Comparison of ENCODE assay signal across 8 mouse cellular contexts in genomic region chr12:16563427-16563826, GRCm38 (mm10). TPM values are rescaled to one million over a fixed set of nuclear protein-coding genes. Genes with fewer than 3 reads are reported as not detected.
DNase-seq lines count a peak whose midpoint lies in the region; ATAC-seq and TF ChIP-seq lines count a peak whose summit lies in the region.

No protein-coding gene starts in this region.

- no peak for ATAC-seq in cerebellum, adult (ENCODE audit: insufficient number of reproducible peaks, low FRiP score, low TSS enrichment)
- ATAC-seq in midbrain, embryonic 14.5 days (ENCODE audit: low FRiP score, low TSS enrichment): no peak
- ATAC-seq in erythroid progenitor cell, adult 5-6 weeks (replicated peaks; ENCODE audit: low FRiP score, poor library complexity, severe bottlenecking): no peak

- H3K27me3 ChIP-seq in midbrain, embryonic 14.5 days (ENCODE audit: control insufficient read depth, insufficient read depth, low read length): no peaks in the 10 kb centered on the region

- no peak overlapping the region for H3K27ac ChIP-seq in midbrain, embryonic 14.5 days (replicated peaks; ENCODE audit: low read depth, low read length)

- H3K9ac ChIP-seq in midbrain, embryonic 14.5 days (replicated peaks; ENCODE audit: low read length): no peak overlapping the region

- DNase-seq in cerebellum, adult 8-10 months: peak; percentile 27
- peak; percentile 31 for DNase-seq in lung, adult 2 months
- no peak for DNase-seq in lung, postnatal 25 days (ENCODE audit: low spot score)
- DNase-seq in brain, embryonic 14.5 days (ENCODE audit: low read depth): peak; percentile 40
- DNase-seq in kidney, postnatal 10 days: peak; percentile 75
- DNase-seq in midbrain, embryonic 14.5 days: peak; percentile 67

- no peaks in the 10 kb centered on the region for H3K9me3 ChIP-seq in midbrain, embryonic 14.5 days (ENCODE audit: control insufficient read depth, low read length)

- TF ChIP-seq CTCF in lung, adult 2 months (IDR thresholded peaks at IDR 0.05; ENCODE audit: insufficient read depth, low read length): peak; percentile 53
- TF ChIP-seq CTCF in brain, embryonic 14.5 days (IDR thresholded peaks at IDR 0.05; ENCODE audit: borderline replicate concordance, extremely low read depth, insufficient read depth, insufficient read length): peak; percentile 68; the same call in 1 of the 2 replicates

- H3K36me3 ChIP-seq in midbrain, embryonic 14.5 days (ENCODE audit: control insufficient read depth, insufficient read depth, low read length): peaks cover 93% of the 10 kb centered on the region

- 72% methylated on average over 9 of the region's 9 CpGs for WGBS in lung, adult 2 months
- WGBS in midbrain, embryonic 14.5 days: 63% methylated on average over 9 of the region's 9 CpGs

- no peaks in the 10 kb centered on the region for H3K4me1 ChIP-seq in lung, adult 2 months (ENCODE audit: control insufficient read depth, insufficient read depth, low read length)
- H3K4me1 ChIP-seq in midbrain, embryonic 14.5 days (ENCODE audit: control insufficient read depth, insufficient read depth, low read length): no peaks in the 10 kb centered on the region

- TF ChIP-seq POLR2A in lung, adult 2 months (IDR thresholded peaks at IDR 0.05; ENCODE audit: borderline replicate concordance, extremely low read depth, low read depth, low read length): no peak
- no peak for TF ChIP-seq POLR2A in brain, embryonic 14.5 days (IDR thresholded peaks at IDR 0.05; ENCODE audit: borderline replicate concordance, extremely low read depth, insufficient read depth, insufficient read length, poor library complexity, severe bottlenecking)

- H3K4me3 ChIP-seq in lung, adult 2 months (replicated peaks; ENCODE audit: extremely low read depth, low read depth, low read length): no peak overlapping the region
- no peak overlapping the region for H3K4me3 ChIP-seq in midbrain, embryonic 14.5 days (replicated peaks; ENCODE audit: low read depth, low read length)

- no peak overlapping the region for H3K4me2 ChIP-seq in midbrain, embryonic 14.5 days (ENCODE audit: low read length)

RNA-seq across cellular contexts. Expression of gene Lpin1, which starts 47.3 kb away (rescaled TPM):
- polyA plus RNA-seq in lung, adult 2 months (2012; rRNA removed): 23.7 and 29.1 TPM in 2 replicates
- polyA plus RNA-seq in brain, embryonic 14.5 days (2012; rRNA removed): 19.0 and 25.6 TPM in 2 replicates
- 21.0 and 27.1 TPM in 2 replicates for polyA plus RNA-seq in midbrain, embryonic 14.5 days (2014; fragmentation: Nextera tagmentation; extraction: Ambion mirVana)
- total RNA-seq in erythroid progenitor cell, adult 5-6 weeks (2015; ENCODE audit: low replicate concordance): 10.1 and 10.9 TPM in 2 replicates
- total RNA-seq in erythroid progenitor cell, adult 5-6 weeks (2017; ENCODE audit: low replicate concordance): 12.2 and 20.9 TPM in 2 replicates
